Mouse (Mus musculus): Measurements from ENCODE around the gene Agap2.

GRCm38 (mm10) chr10:127114408-127114807 lies 39.3 kb downstream of the Agap2 start:
- TF ChIP-seq EP300 (IDR thresholded peaks at IDR 0.05; ENCODE audit: low read depth) (no peak), CTCF (IDR thresholded peaks at IDR 0.05; ENCODE audit: low read depth) (no peak)

All from liver, postnatal 0 days (tissue).